Mouse (Mus musculus): ENCODE data around the gene 5730596B20Rik. TPM values are rescaled to one million over a fixed set of nuclear protein-coding genes. Genes with fewer than 3 reads are reported as not detected.

The 5730596B20Rik gene
- polyA plus RNA-seq, 1 experiment: not detected

DNA sequence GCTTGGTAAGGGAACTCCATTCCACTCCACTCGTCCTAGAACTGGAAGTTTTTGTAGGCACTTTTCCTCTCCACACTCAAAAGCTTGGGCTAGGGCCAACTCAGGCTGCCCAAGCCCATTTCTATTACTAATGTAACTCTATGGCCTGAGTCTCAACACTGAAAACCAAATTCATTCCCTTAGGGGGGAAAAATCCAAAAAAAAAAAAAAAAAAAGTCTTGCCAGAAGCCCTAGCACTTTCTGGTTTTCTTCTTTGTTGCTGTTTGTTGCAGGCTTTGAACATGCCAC lies 15.3 kb upstream of the 5730596B20Rik start:
- no peak for TF ChIP-seq CTCF (IDR thresholded peaks at IDR 0.05; ENCODE audit: borderline replicate concordance, insufficient read depth, low read length)
- TF ChIP-seq POLR2A (IDR thresholded peaks at IDR 0.05; ENCODE audit: low read depth, low read length): no peak
- Histone ChIP-seq H3K4me1 (ENCODE audit: control insufficient read depth, insufficient read depth, low read length) (0 out of 2 replicates have a peak, but pooled peaks cover 2% of the 10 kb centered on the region), H3K4me3 (ENCODE audit: insufficient read depth, low read length) (no peak overlapping the region), H3K27ac (ENCODE audit: insufficient read depth, low read length) (no peak overlapping the region)

GRCm38 (mm10) chr6:52162611-52163365 lies 14.5 kb upstream of the 5730596B20Rik start:
- Histone ChIP-seq H3K4me3 (ENCODE audit: insufficient read depth, low read length) (peak overlapping the region; percentile 47), H3K4me1 (ENCODE audit: control insufficient read depth, insufficient read depth, low read length) (0 out of 2 replicates have a peak, but pooled peaks cover 2% of the 10 kb centered on the region), H3K27ac (ENCODE audit: insufficient read depth, low read length) (peak overlapping the region; percentile 79)
- TF ChIP-seq POLR2A (IDR thresholded peaks at IDR 0.05; ENCODE audit: low read depth, low read length) (no peak), CTCF (IDR thresholded peaks at IDR 0.05; ENCODE audit: borderline replicate concordance, insufficient read depth, low read length) (no peak)

DNA sequence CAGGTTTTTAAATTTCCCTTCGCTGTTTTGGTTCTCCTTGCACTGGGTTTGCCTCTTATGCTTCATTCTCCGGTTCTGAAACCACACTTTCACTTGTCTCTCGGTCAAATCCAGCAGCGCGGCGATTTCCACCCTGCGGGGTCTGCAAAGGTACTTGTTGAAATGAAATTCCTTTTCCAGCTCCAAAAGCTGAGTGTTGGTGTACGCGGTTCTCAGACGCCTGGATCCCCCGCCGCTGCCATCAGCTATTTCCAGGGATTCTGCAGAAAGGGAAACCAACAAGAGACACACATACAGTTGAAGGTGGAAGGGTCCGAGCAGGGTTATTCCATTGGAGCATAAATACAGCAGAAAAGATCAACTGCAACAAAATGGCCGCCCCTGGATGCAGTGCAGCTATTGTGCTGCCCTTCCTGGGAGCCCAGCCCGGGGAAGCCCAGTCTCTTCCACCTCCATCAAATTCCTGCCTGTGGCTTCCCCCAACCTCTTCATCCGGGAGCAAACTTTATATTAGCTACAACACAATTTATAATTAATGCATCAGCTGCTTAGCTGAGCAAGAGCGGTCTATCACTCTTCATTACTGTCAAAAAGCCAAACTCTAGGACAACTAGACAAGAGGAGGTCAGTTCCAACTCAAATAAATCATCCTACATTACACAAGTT lies 13.8 kb upstream of the 5730596B20Rik start:
- H3K27ac ChIP-seq (ENCODE audit: insufficient read depth, low read length): peak overlapping the region; percentile 79
- H3K4me1 ChIP-seq (ENCODE audit: control insufficient read depth, insufficient read depth, low read length): 0 out of 2 replicates have a peak, but pooled peaks cover 2% of the 10 kb centered on the region
- peak overlapping the region; percentile 47 for H3K4me3 ChIP-seq (ENCODE audit: insufficient read depth, low read length)
- TF ChIP-seq POLR2A (IDR thresholded peaks at IDR 0.05; ENCODE audit: low read depth, low read length) (no peak), CTCF (IDR thresholded peaks at IDR 0.05; ENCODE audit: borderline replicate concordance, insufficient read depth, low read length) (no peak)

GRCm38 (mm10) chr6:52164051-52164625 lies 13.2 kb upstream of the 5730596B20Rik start:
- 0 out of 2 replicates have a peak, but pooled peaks cover 2% of the 10 kb centered on the region for H3K4me1 ChIP-seq (ENCODE audit: control insufficient read depth, insufficient read depth, low read length)
- TF ChIP-seq POLR2A (IDR thresholded peaks at IDR 0.05; ENCODE audit: low read depth, low read length) (no peak; the same call in 1 of the 2 replicates), CTCF (IDR thresholded peaks at IDR 0.05; ENCODE audit: borderline replicate concordance, insufficient read depth, low read length) (no peak)
- H3K27ac ChIP-seq (ENCODE audit: insufficient read depth, low read length): peak overlapping the region; percentile 79
- peak overlapping the region; percentile 47 for H3K4me3 ChIP-seq (ENCODE audit: insufficient read depth, low read length)

DNA sequence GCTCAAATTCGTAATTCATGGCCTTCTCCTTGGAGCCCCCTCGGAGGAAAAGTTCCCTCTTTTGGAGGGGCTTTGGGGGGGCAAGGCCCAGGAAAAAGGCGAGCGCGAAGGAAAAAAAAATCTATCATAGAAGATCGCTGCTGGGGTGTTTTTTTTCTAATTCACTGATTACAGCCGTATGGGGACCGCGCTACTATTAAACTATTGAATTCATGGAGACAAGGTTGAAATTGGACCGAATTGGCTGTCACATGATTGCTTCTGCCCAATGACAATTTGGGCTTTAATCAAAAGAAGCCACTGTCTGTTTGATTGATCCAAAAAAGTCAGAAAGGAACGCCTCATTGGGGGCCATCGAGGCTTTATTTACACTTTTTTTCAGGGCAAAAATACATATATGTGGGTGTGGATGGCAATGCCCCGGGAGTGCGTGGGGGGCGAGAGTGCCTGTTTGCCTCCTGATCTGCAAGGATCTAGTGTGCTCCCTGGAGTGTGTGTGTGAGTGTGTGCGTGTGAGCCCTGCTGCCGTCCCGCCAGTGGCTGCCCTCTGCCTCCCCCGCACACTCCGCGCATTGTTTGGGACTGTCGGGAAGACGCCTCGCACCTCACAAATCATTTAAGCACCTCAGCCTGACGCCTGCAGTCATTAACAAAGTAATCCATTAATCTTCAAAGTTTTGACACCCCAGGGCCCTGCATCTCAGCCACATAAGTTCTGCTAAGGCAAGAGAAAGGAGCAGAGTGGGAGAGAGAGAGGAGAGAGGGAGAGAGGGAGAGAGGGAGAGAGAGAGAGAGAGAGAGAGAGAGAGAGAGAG lies 12.5 kb upstream of the 5730596B20Rik start, which contains the start of gene Hoxa2:
TSS of gene Hoxa2 (minus strand) at position 206 of the 815 bp plus-strand sequence.
- peak within 1 kb of the TSS; percentile 47 for H3K4me3 ChIP-seq (ENCODE audit: insufficient read depth, low read length)
- TF ChIP-seq CTCF (IDR thresholded peaks at IDR 0.05; ENCODE audit: borderline replicate concordance, insufficient read depth, low read length) (no peak), POLR2A (IDR thresholded peaks at IDR 0.05; ENCODE audit: low read depth, low read length) (peak; percentile 35; the same call in 1 of the 2 replicates)
- H3K4me1 ChIP-seq (ENCODE audit: control insufficient read depth, insufficient read depth, low read length): 0 out of 2 replicates have a peak, but pooled peaks cover 2% of the 10 kb centered on the region
- peak within 1 kb of the TSS; percentile 79 for H3K27ac ChIP-seq (ENCODE audit: insufficient read depth, low read length)

- TF ChIP-seq CTCF (IDR thresholded peaks at IDR 0.05; ENCODE audit: borderline replicate concordance, insufficient read depth, low read length): no peak
- TF ChIP-seq POLR2A (IDR thresholded peaks at IDR 0.05; ENCODE audit: low read depth, low read length): no peak
- H3K4me1 ChIP-seq (ENCODE audit: control insufficient read depth, insufficient read depth, low read length): 0 out of 2 replicates have a peak, but pooled peaks cover 2% of the 10 kb centered on the region
- H3K27ac ChIP-seq (ENCODE audit: insufficient read depth, low read length): peak overlapping the region; percentile 79
- peak overlapping the region; percentile 26 for H3K4me3 ChIP-seq (ENCODE audit: insufficient read depth, low read length)
These were observed 11.6 kb upstream of the 5730596B20Rik start for GRCm38 (mm10) chr6:52165441-52166370.

DNA sequence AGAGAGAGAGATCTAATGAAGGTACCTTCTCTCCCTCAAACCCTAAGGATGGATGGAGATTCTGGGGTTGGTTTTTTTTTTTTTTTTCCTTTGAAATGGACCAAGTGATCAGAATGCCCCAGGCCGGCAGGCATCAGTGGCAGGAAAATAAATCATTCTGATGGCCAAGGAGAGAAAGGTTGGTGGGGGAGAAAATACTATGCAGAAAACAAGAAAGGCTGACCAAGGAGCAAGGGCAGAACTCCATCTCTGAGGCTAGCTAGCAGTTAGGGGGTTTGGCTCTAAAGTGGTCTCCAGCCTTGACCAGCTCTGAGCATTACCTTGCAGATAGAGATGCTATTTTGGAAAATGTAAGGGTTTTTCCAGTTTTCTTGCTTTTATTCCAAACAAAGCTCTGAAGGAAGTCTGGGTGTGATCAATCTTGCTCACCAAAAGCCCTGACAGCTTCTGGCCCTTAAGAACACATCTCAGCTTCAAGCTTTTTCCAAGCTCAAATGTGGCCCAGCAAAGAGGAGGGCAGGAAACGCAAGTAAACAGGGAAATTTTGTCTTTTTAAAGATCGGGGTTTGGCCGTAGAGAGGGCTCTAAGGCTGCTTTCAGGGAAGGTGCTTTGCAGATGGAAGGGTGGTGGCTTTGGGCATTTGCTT lies 10.7 kb upstream of the 5730596B20Rik start:
- Histone ChIP-seq H3K27ac (ENCODE audit: insufficient read depth, low read length) (peak overlapping the region; percentile 79), H3K4me3 (ENCODE audit: insufficient read depth, low read length) (0 out of 2 replicates have a peak overlapping the region, but pooled peaks have one; percentile 3), H3K4me1 (ENCODE audit: control insufficient read depth, insufficient read depth, low read length) (peaks cover 9% of the 10 kb centered on the region)
- TF ChIP-seq POLR2A (IDR thresholded peaks at IDR 0.05; ENCODE audit: low read depth, low read length) (no peak), CTCF (IDR thresholded peaks at IDR 0.05; ENCODE audit: borderline replicate concordance, insufficient read depth, low read length) (no peak)

DNA sequence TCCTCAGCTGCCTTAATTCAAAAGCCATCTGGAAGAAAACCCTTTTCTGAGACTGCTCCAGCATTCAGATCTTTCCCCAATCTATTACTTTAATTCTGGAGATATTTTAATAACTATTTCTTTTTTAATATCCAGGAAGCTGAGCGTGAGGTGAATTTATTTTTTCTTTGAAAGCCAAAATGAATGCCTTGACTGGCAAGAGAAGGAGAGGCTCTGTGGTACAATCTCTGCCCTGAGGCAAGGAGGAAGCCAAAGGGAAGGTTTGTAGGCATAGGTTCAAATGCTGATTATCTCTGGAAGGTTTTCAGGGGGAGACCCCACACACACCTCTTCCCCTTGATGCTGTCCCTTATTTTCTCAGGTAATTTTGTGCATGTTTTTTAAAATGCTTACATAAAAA lies 10.1 kb upstream of the 5730596B20Rik start:
- H3K27ac ChIP-seq (ENCODE audit: insufficient read depth, low read length): peak overlapping the region; percentile 79
- TF ChIP-seq CTCF (IDR thresholded peaks at IDR 0.05; ENCODE audit: borderline replicate concordance, insufficient read depth, low read length): no peak
- TF ChIP-seq POLR2A (IDR thresholded peaks at IDR 0.05; ENCODE audit: low read depth, low read length): no peak
- peak overlapping the region; percentile 19; the same call in 1 of the 2 replicates for H3K4me3 ChIP-seq (ENCODE audit: insufficient read depth, low read length)
- H3K4me1 ChIP-seq (ENCODE audit: control insufficient read depth, insufficient read depth, low read length): peaks cover 10% of the 10 kb centered on the region
